Mouse (Mus musculus) liver, embryonic 12.5 days (tissue): ENCODE measurements around the gene Ppard. TPM values are rescaled to one million over a fixed set of nuclear protein-coding genes. Genes with fewer than 3 reads are reported as not detected.
A peak's percentile ranks its signal among the peaks of the same experiment; 100 is the strongest.

Experiments
- ATAC-seq: fragments of 200-750 bp; cut with Nextera tagmentation; 2 replicates; pipeline ENCODE4 v1.8.0; 2017; ENCODE audit warnings: moderate number of reproducible peaks, mild to moderate bottlenecking, moderate library complexity
- H3K27ac ChIP-seq: fragments of 300-500 bp; sonication (generic); 2 replicates; pipeline ENCODE4 v1.5.1; 2016; ENCODE audit warnings: mild to moderate bottlenecking
- H3K27me3 ChIP-seq: fragments of 300-500 bp; sonication (generic); replicated peaks from 2 replicates; pipeline ENCODE4 v1.6.1; 2016; ENCODE audit warnings: mild to moderate bottlenecking, moderate library complexity
- H3K36me3 ChIP-seq: fragments of 300-500 bp; sonication (generic); 2 replicates; pipeline ENCODE4 v1.6.1; 2016; ENCODE audit warnings: mild to moderate bottlenecking, moderate library complexity
- H3K4me1 ChIP-seq: fragments of 300-500 bp; sonication (generic); 2 replicates; pipeline ENCODE4 v1.6.1; 2016
- H3K4me2 ChIP-seq: fragments of 300-500 bp; sonication (generic); 2 replicates; pipeline ENCODE4 v1.6.1; 2016; ENCODE audit warnings: mild to moderate bottlenecking, moderate library complexity
- H3K4me3 ChIP-seq: fragments of 300-500 bp; sonication (generic); 2 replicates; pipeline ENCODE4 v1.5.1; 2016; ENCODE audit warnings: mild to moderate bottlenecking, moderate library complexity
- H3K9ac ChIP-seq: fragments of 300-500 bp; sonication (generic); 2 replicates; pipeline ENCODE4 v1.6.1; 2016; ENCODE audit warnings: mild to moderate bottlenecking, moderate library complexity
- H3K9me3 ChIP-seq: fragments of 300-500 bp; sonication (generic); replicated peaks from 2 replicates; pipeline ENCODE4 v1.6.1; 2016; ENCODE audit warnings: mild to moderate bottlenecking, moderate library complexity
- WGBS: fragments of 180-500 bp; shearing (Covaris S2); methylation state at CpG from one replicate; pipeline ENCODE4 v1.1.7; 2016; ENCODE audit not compliant: insufficient replicate concordance; 5-methylcytosine and 5-hydroxymethylcytosine counted together
- polyA plus RNA-seq: library from polyadenylated mRNA; unstranded; fragments of >200 nt; fragmentation: Nextera tagmentation; extraction: Ambion mirVana; gene quantifications from 2 replicates; pipeline ENCODE4 v1.2.1, GENCODE M21; 2016

The Ppard gene
- polyA plus RNA-seq, 1 experiment from 2014 or later: 2.0 TPM

DNA sequence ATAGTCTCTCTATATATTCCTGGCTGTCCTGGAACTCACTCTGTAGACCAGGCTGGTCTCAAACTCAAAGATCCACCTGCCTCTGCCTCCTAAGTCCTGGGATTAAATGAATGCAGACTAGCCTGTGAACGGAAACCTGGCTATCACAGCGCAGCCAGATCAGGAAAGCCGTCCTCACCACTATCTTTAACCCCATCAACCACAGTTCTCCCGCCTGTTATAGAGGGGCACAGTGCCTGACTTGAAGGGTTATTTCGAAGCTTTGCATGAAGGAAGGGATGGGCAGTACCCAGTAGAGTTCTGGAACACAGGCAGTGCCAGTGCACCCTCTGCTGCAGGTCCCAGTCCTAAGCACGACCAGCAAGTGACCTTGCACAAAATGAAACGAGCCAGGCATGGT, 58.8 kb downstream of the Ppard start:
- WGBS: 31% methylated on average over 7 of the region's 7 CpGs
- no peak overlapping the region for H3K4me3 ChIP-seq
- no peaks in the 10 kb centered on the region for H3K27me3 ChIP-seq
- no peak overlapping the region for H3K9ac ChIP-seq
- no peak overlapping the region for H3K4me2 ChIP-seq
- H3K4me1 ChIP-seq: peaks cover 55% of the 10 kb centered on the region
- H3K36me3 ChIP-seq: peaks cover 41% of the 10 kb centered on the region
- no peak overlapping the region for H3K27ac ChIP-seq
- H3K9me3 ChIP-seq: no peaks in the 10 kb centered on the region
- ATAC-seq: no peak

DNA sequence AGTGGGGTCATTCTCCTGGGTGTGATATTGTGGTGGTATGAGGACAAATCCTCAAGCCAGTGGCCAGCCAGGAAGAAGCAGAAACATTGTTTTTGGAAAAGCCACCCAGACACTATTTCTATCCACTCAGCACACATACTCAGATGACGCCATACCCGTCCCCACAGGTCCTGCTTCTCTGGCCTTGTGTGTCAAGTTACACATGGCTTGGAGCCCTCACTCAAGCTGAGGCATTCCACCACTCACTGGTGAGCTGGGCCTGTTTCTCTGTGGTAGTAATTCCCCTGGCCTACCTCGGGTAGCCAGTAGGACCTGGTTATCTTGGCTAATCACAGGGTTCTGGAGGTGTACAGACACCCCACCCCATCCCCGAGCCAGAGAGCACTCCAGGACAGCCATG, 61.2 kb downstream of the Ppard start:
- Histone ChIP-seq H3K4me3 (no peak overlapping the region), H3K27me3 (0 out of 2 replicates have a peak, but pooled peaks cover 3% of the 10 kb centered on the region), H3K27ac (no peak overlapping the region), H3K9me3 (no peaks in the 10 kb centered on the region), H3K36me3 (peaks cover 47% of the 10 kb centered on the region), H3K4me2 (no peak overlapping the region), H3K9ac (no peak overlapping the region), H3K4me1 (peaks cover 37% of the 10 kb centered on the region)
- no peak for ATAC-seq
- 63% methylated on average over 4 of the region's 4 CpGs for whole genome bisulfite sequencing

DNA sequence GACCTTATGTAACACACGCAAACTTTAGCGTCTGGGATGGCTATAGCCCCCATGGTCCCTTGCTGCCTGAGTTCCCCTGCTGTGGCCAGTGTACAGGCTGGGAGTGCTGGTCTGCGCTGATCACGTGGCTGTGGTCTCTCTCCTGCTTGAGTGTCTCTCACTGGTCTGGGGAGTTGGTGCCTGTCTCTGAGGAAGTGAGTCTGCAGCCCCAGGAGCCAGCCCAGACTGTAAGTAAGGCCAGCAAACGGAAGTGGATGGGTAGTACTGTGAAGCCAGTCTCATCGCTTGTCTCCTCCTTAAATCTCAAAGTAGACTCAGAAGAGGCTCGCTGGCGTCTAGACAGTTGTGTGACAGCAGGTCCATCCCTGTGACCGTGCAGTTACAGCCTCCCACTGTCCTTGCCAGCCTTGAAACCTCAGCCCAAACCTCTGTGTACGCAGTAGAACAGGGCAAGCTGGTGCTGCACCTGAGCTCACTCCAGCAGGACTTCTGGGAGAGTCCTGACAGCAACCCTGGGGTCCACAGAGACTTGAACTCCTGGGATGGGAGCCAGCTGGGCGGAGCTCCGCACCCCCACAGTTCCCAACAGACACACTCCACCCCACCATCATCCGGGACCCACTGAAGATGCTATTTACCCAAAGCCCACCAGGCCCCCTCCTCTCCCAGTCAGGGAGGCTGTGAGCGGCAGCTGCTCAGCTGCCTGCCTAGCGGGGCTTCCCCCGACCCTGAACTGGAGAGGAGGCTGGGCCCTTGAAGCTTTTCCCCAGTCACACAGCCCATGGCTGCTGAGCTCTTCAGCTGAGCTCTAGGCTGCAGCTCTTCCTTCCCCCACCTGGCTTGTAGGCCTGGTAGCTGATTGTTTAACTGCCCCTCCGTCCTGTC, 62.2 kb downstream of the Ppard start:
- peak; percentile 40; the same call in 1 of the 2 replicates for ATAC-seq
- H3K27me3 ChIP-seq: 0 out of 2 replicates have a peak, but pooled peaks cover 3% of the 10 kb centered on the region
- H3K9me3 ChIP-seq: no peaks in the 10 kb centered on the region
- peaks cover 42% of the 10 kb centered on the region for H3K4me1 ChIP-seq
- H3K4me2 ChIP-seq: no peak overlapping the region
- 54% methylated on average over 17 of the region's 17 CpGs for WGBS
- peaks cover 57% of the 10 kb centered on the region for H3K36me3 ChIP-seq
- H3K4me3 ChIP-seq: no peak overlapping the region
- H3K9ac ChIP-seq: no peak overlapping the region; the same call in 1 of the 2 replicates
- no peak overlapping the region for H3K27ac ChIP-seq

DNA sequence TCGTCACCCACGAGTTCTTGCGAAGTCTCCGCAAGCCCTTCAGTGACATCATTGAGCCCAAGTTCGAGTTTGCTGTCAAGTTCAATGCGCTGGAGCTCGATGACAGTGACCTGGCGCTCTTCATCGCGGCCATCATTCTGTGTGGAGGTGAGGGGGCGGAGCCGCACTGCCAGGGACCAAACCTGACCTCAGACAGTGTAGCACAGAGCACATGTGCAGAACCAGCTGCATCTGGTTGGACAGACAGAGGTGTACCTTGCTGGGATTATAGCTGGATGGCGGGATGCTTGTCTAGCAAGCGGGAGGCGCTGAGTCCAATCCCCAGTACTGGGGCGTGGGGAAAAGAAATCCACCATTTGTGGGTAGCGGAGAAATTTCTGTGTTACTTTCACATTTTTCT, 66.4 kb downstream of the Ppard start:
- no peak for ATAC-seq
- WGBS: 89% methylated on average over 17 of the region's 17 CpGs
- H3K9me3 ChIP-seq: no peaks in the 10 kb centered on the region
- H3K4me2 ChIP-seq: no peak overlapping the region
- H3K9ac ChIP-seq: no peak overlapping the region
- H3K4me3 ChIP-seq: no peak overlapping the region
- H3K27me3 ChIP-seq: 0 out of 2 replicates have a peak, but pooled peaks cover 9% of the 10 kb centered on the region
- H3K36me3 ChIP-seq: peaks cover 53% of the 10 kb centered on the region
- H3K4me1 ChIP-seq: peaks cover 23% of the 10 kb centered on the region
- no peak overlapping the region for H3K27ac ChIP-seq

DNA sequence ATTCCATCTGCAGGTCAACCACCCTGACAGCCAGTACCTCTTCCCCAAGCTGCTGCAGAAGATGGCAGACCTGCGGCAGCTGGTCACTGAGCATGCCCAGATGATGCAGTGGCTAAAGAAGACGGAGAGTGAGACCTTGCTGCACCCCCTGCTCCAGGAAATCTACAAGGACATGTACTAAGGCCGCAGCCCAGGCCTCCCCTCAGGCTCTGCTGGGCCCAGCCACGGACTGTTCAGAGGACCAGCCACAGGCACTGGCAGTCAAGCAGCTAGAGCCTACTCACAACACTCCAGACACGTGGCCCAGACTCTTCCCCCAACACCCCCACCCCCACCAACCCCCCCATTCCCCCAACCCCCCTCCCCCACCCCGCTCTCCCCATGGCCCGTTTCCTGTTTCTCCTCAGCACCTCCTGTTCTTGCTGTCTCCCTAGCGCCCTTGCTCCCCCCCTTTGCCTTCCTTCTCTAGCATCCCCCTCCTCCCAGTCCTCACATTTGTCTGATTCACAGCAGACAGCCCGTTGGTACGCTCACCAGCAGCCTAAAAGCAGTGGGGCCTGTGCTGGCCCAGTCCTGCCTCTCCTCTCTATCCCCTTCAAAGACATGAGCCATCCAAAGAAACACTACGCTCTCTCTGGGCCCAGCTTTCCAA, 67.3 kb downstream of the Ppard start:
- Histone ChIP-seq H3K36me3 (peaks cover 52% of the 10 kb centered on the region), H3K4me3 (no peak overlapping the region), H3K27me3 (0 out of 2 replicates have a peak, but pooled peaks cover 9% of the 10 kb centered on the region), H3K4me1 (peaks cover 14% of the 10 kb centered on the region; the same call in 1 of the 2 replicates), H3K9ac (no peak overlapping the region), H3K9me3 (no peaks in the 10 kb centered on the region), H3K27ac (0 out of 2 replicates have a peak overlapping the region, but pooled peaks have one; percentile 8), H3K4me2 (no peak overlapping the region)
- 65% methylated on average over 11 of the region's 11 CpGs for WGBS
- no peak; the same call in 1 of the 2 replicates for ATAC-seq

DNA sequence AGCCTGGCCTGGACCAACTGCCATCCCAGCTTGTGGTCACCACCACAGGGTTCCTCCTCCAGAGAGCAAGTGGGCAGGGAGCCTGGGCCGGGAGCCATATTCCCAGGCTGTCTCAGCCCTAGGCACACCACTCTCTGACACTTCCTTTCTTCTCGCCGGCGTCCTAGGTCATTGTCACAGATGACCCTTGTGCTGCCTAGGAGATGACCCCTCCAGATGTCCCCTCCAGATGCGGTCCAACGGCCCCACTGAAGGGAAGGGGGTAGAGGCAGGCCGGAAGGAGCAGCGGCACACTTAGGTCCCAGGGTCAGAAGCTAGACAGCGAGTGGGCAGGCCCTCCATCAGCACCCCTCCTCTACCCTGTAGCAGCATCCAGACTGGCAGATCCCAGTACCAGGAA, 67.8 kb downstream of the Ppard start:
- Histone ChIP-seq H3K27ac (no peak overlapping the region), H3K4me3 (no peak overlapping the region), H3K9ac (no peak overlapping the region), H3K9me3 (no peaks in the 10 kb centered on the region), H3K36me3 (peaks cover 47% of the 10 kb centered on the region), H3K4me1 (peaks cover 12% of the 10 kb centered on the region; the same call in 1 of the 2 replicates), H3K4me2 (no peak overlapping the region), H3K27me3 (0 out of 2 replicates have a peak, but pooled peaks cover 9% of the 10 kb centered on the region)
- WGBS: 67% methylated on average over 9 of the region's 9 CpGs
- ATAC-seq: peak; percentile 28; the same call in 1 of the 2 replicates

DNA sequence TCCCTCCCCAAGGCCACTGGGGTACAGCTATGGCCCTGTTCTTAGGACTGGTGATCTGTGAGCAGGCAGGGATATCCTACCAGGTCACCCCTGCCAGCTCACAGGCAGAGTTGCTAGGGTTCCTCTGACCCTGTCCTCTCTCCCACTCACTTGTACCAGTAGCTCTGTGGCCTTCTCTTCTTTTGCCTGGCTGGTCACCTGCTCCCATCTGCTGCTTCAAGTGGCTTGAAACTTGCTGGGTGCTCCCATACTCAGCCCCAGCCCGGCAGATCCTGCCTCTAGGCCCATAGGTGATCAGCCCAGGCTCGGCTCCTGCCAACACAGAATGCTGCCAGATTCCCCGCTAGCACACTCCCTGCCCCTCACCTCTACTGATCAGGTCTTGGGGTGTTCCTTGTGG, 68.3 kb downstream of the Ppard start:
- 0 out of 2 replicates have a peak, but pooled peaks cover 9% of the 10 kb centered on the region for H3K27me3 ChIP-seq
- no peak overlapping the region for H3K9ac ChIP-seq
- H3K4me1 ChIP-seq: peaks cover 12% of the 10 kb centered on the region; the same call in 1 of the 2 replicates
- no peak overlapping the region for H3K4me2 ChIP-seq
- 73% methylated on average over 3 of the region's 3 CpGs for WGBS
- no peaks in the 10 kb centered on the region for H3K9me3 ChIP-seq
- H3K27ac ChIP-seq: no peak overlapping the region
- H3K36me3 ChIP-seq: peaks cover 41% of the 10 kb centered on the region
- no peak overlapping the region for H3K4me3 ChIP-seq
- peak; percentile 33; the same call in 1 of the 2 replicates for ATAC-seq

DNA sequence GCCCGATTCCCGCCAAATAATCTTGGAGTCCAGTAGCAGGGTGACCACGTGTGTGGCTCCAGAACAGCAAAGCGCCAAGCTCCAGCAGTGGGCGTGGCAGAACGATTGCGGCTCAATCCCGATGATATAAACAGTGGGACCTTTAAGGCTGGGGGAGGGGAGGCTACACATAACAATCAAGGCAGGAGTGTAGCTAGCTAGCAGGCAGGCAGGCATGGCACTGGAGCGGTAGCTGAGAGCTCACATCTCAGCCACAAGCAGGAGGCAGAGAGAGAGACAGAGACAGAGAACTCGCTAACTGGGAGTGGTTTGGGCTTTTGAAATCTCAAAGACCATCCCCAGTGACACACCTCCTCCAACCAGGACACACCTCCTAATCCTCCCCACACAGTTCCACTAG, 72.7 kb downstream of the Ppard start:
- H3K27me3 ChIP-seq: 0 out of 2 replicates have a peak, but pooled peaks cover 6% of the 10 kb centered on the region
- WGBS: 66% methylated on average over 10 of the region's 10 CpGs
- ATAC-seq: no peak

DNA sequence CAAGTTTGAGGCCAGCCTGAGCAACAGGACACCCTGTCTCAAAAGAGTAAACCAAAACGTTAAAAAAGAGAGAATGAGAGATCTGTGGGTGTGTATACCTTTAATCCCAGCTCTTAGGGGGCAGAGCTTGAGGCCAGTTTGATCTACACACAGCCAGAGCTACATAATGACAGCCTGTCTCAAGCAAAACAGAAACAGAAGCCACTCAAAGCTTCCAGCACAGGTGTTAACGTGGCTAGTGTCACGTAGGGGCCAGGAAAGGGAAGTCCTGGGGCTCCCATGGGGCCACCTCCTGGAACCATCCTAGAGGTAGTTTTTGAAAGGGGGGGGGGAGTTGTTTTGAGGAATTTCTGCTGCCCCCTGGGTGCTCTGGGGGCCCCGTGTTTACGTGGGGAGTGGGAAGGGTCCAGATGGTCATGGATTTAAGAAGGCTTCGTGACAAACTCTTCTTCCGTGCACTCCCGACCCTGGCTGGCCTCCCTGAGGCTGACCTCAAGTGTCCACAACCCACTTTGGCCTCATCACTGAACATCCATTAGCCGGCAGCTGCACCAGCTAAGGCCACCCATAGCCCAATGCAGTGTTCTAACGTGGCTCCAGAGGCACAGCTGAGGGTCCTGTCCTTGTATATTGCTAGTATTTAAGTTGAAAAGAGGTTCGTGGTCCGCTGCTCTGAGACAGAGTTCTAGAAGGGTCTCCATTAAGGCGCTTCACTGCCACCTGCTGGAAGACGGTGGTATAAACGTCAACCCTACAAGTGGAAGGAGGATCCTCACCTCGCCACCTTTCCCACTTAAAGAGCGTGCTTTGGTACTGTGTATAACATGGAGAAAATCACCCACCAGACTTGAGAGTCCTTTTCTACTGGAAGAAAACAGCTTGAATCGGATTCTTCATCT, 76.0 kb downstream of the Ppard start:
- Histone ChIP-seq H3K9me3 (no peaks in the 10 kb centered on the region), H3K27ac (no peak overlapping the region), H3K36me3 (no peaks in the 10 kb centered on the region), H3K4me1 (peaks cover 24% of the 10 kb centered on the region), H3K4me2 (peak overlapping the region; percentile 46), H3K4me3 (no peak overlapping the region), H3K9ac (peak overlapping the region; percentile 40; the same call in 1 of the 2 replicates), H3K27me3 (no peaks in the 10 kb centered on the region)
- ATAC-seq: no peak
- WGBS: 13% methylated on average over 18 of the region's 18 CpGs

More for the DNA sequence above, 72.7 kb downstream of the Ppard start:
- H3K9ac ChIP-seq: no peak overlapping the region
- H3K4me3 ChIP-seq: no peak overlapping the region
- H3K9me3 ChIP-seq: no peaks in the 10 kb centered on the region
- peaks cover 7% of the 10 kb centered on the region for H3K36me3 ChIP-seq
- no peak overlapping the region for H3K4me2 ChIP-seq
- peaks cover 11% of the 10 kb centered on the region for H3K4me1 ChIP-seq
- H3K27ac ChIP-seq: no peak overlapping the region

DNA sequence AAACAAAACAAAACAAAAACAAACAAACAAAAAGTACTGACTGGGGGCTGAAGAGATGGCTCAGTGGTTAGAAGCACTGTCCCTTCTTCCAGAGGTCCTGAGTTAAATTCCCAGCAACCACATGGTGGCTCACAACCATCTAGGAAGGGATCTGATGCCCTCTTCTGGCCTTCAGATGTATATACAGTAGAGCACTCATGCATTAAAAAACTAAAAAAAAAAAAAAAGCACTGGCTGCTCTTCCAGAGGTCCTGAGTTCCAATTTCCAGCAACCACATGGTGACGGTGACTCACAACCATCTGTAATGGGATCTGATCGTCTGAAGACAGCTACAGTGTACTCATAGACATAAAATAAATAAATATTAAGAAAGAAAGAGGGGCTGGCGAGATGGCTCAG, 78.3 kb downstream of the Ppard start:
- Histone ChIP-seq H3K36me3 (peaks cover 5% of the 10 kb centered on the region), H3K27ac (no peak overlapping the region), H3K9me3 (no peaks in the 10 kb centered on the region), H3K27me3 (no peaks in the 10 kb centered on the region), H3K9ac (no peak overlapping the region), H3K4me2 (no peak overlapping the region), H3K4me1 (peaks cover 45% of the 10 kb centered on the region), H3K4me3 (no peak overlapping the region)
- no peak for ATAC-seq
- 75% methylated on average over 3 of the region's 3 CpGs for WGBS

DNA sequence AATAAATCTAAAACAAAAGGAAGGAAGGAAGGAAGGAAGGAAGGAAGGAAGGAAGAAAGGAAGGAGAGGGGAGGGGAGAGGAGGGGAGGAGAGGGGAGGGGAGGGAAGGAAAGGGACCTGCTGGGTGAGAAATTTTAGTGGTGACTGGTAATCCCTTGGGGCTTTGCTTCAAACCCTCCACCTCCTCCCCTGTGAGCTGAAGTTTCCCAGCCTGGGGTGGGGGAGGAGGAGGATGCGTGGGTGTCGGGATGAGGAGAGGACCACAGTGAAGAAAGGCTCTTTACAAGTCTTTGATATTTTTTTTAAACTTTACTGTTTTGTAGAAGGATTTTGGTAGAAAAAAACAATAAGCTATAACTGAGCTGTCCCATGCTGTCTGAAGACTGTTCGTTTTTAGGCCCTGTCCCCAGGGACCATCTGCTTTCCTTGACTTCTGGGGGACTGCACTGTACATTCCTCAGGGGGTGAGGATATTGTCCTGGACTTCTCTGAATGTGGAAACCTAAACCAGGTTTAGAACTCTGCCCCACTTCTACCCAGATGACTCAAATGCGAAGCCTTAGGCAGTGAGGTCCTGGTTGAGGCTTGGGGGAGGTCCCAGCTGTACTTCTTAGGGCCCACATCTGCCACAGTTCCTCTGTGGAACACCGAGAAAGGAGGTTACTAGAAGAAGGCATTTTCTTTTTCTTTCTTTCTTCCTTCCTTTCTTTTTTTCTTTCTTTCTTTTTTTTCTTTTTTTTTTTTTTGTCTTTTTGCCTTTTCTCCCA, 79.0 kb downstream of the Ppard start:
- Histone ChIP-seq H3K4me1 (peaks cover 52% of the 10 kb centered on the region), H3K4me3 (no peak overlapping the region), H3K27ac (peak overlapping the region; percentile 73), H3K27me3 (no peaks in the 10 kb centered on the region), H3K4me2 (no peak overlapping the region), H3K9ac (peak overlapping the region; percentile 32; the same call in 1 of the 2 replicates), H3K9me3 (no peaks in the 10 kb centered on the region), H3K36me3 (peaks cover 12% of the 10 kb centered on the region)
- no peak for ATAC-seq
- WGBS: 72% methylated on average over 5 of the region's 5 CpGs
